Mouse (Mus musculus) adrenal gland, postnatal 25 days (tissue): ENCODE measurements at regions not wholly inside any gene's neighbourhood (a gene's known extent, or its start where the extent isn't known, plus 50 kb on each side); places are given as distances from the start of the nearest gene placed in this dataset.

Source experiments
- DNase-seq: peaks from one replicate; pipeline ENCODE4 v3.0.0; 2021; ENCODE audit warnings: mixed read lengths

- peak; percentile 2 for DNase-seq
Observed at GRCm38 (mm10) chr16:12359116-12359515, 375.2 kb downstream of the Shisa9 start.

GRCm38 (mm10) chr16:12389545-12389944, 405.6 kb downstream of the Shisa9 start:
- no peak for DNase-seq

- no peak for DNase-seq
Observed at GRCm38 (mm10) chr16:12435697-12436221, 451.8 kb downstream of the Shisa9 start.

DNA sequence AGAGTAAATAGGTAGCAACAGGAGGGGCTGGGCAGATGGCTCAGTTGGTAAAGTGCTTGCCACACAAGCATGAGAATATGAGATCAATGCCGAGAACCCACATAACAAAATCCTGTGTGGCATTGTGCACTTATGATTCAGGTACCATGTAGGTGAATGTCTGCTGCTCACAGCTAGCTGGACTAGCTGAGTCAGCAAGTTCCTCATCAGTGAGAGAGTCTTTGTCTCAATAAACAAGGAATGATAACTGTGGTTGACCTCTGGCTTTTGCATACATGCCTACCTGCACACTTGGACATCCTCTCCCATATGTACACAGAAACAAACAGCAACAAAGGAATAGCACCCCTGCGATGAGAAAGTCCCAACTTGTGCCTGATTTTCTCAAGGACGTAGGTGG, 454.7 kb downstream of the Shisa9 start:
- DNase-seq: no peak

DNA sequence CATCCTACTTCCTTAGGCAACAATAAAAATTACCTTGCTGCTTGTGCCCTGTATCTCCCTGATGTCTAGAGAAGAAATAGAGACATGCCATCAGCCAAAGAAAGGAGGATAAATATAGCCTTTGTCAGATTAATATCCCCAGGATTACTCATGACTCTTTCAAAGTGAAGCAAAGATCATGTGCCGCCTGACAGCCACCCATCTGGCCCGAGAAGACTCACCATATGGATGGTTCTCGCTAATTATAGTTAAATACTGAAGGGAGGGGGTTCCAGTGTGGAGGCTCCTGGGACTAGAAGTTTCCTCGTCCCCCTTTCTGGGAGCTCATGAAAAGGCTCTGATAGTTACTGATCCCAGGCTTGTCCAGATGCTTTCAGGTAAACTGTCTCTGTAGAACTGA, 470.9 kb downstream of the Shisa9 start:
- no peak for DNase-seq
